Mouse (Mus musculus): ENCODE data around the gene Wscd2.

DNA sequence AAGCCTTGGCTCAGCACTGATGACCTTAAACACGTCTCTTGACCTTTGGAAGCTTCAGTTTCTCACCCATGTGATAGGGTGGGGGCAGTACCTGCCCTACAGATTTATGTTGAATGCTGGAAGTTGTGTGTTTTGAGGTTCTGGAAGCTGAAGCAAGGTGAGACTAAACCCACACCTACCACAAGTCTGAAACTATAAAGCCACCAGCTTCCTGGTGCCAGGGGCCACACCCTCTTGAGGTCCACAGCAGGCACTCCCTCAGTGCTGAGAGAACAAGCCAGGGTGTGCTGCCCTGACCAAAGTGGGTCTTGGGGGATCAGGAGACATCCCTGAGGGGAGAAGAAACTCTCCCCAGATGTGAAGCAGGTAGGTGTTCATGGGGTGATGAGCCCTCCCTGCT is 48.7 kb downstream of the Wscd2 start:
- TF ChIP-seq ZMIZ1 (IDR thresholded peaks at IDR 0.05; ENCODE audit: low read depth, low read length), result no peak
- no peak for TF ChIP-seq KAT2A (conservative IDR thresholded peaks at IDR 0.05; ENCODE audit: low read depth, low read length)
- TF ChIP-seq CHD1 (IDR thresholded peaks at IDR 0.05; ENCODE audit: low read depth, low read length), result no peak
- no peak for TF ChIP-seq CTCF (IDR thresholded peaks at IDR 0.05 in 2 of 3, conservative IDR thresholded peaks at IDR 0.05 in 1 of 3; ENCODE audit: control insufficient read depth in 1 of 3, insufficient read depth in 1 of 3, low read depth in 2 of 3, low read length in 3 of 3, poor library complexity in 1 of 3, severe bottlenecking in 1 of 3)
- no peak for TF ChIP-seq EP300 (IDR thresholded peaks at IDR 0.05; ENCODE audit: low read depth in 1 of 2, low read length in 2 of 2)
- no peak for TF ChIP-seq MAFK (IDR thresholded peaks at IDR 0.05; ENCODE audit: borderline replicate concordance, low read depth, low read length)
- no peak for TF ChIP-seq TCF12 (IDR thresholded peaks at IDR 0.05; ENCODE audit: low read depth, low read length)
- no peak for TF ChIP-seq POLR2A (IDR thresholded peaks at IDR 0.05; ENCODE audit: control insufficient read depth in 1 of 2, insufficient read depth in 1 of 2, low read depth in 1 of 2, low read length in 2 of 2, poor library complexity in 1 of 2)
- TF ChIP-seq MEF2A (IDR thresholded peaks at IDR 0.05; ENCODE audit: extremely low read depth, insufficient replicate concordance, low read depth, low read length, poor library complexity, severe bottlenecking), result no peak
- TF ChIP-seq GATA1 (IDR thresholded peaks at IDR 0.05; ENCODE audit: low read depth, low read length), result no peak
- no peak for TF ChIP-seq USF1 (IDR thresholded peaks at IDR 0.05; ENCODE audit: low read depth, low read length)
